Mouse (Mus musculus) brain, adult 10 weeks (tissue): ENCODE data around the gene Tshz3. TPM values are rescaled to one million over a fixed set of nuclear protein-coding genes. Genes with fewer than 3 reads are reported as not detected.

Experiments
- polyA plus RNA-seq: library from polyadenylated mRNA; stranded (reverse); fragments of 350-450 nt; fragmentation: Illumina TruSeq; extraction: RNeasy Lipid Tissue Mini Kit (QIAGEN cat#74804); gene quantifications from one replicate; pipeline ENCODE4 v1.2.3, GENCODE M21; 2015; ENCODE audit warnings: low read depth, low replicate concordance

Gene Tshz3
- 11.5 TPM for polyA plus RNA-seq

DNA sequence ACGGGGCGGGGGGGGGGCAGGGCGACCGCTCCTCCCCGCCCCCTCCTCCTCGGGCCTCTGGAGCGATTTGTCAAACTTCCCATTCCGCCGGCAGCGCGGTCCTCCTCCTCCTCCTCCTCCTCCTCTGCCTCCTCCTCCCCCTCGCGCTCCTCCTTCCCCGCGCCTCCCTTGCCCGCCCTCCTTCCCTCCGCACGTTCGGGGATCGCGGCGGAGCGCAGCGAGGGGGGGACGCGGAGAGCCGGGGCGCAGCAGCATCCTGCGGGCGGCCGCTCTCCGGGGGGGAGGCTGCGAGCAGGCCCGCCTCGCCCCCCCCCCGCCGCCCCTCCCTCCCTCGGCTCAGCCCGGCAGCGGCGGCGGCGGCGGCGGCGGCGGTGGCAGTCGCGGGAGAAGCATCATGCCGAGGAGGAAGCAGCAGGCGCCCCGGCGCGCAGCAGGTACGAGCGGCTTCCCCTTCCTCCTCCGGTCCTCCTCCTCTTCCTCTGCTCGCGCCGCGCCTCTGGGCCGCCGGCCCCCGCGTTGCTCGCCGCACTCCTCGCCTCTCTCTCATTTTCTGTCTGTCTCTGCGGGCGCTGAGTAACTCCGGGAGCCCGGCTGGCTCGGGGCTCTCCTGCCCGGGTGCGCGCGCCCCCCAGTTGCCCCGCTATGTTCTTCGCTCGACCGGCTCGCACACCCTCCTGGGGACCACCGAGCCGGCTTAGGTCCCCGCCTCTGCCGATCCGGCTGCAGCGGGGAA lies at the start of gene Tshz3:
TSS of gene Tshz3 (plus strand) at position 263 of the 733 bp plus-strand sequence.

